Mouse (Mus musculus) layer of hippocampus, adult 11-12 months (tissue): ENCODE results near the gene Cpe.

ENCODE experiments used
- DNase-seq: peaks from one replicate; pipeline ENCODE4 v3.0.0; 2022; ENCODE audit warnings: low spot score

Gene Cpe

GRCm38 (mm10) chr8:64632169-64632568, 60.7 kb downstream of the Cpe start:
- DNase-seq: no peak

GRCm38 (mm10) chr8:64631761-64632160, 61.1 kb downstream of the Cpe start:
- no peak for DNase-seq

GRCm38 (mm10) chr8:64629034-64629760, 63.7 kb downstream of the Cpe start:
- no peak for DNase-seq

- DNase-seq: no peak
Observed at GRCm38 (mm10) chr8:64628039-64628438, 64.8 kb downstream of the Cpe start.

GRCm38 (mm10) chr8:64624603-64625037, 68.2 kb downstream of the Cpe start:
- DNase-seq: peak; percentile 61

GRCm38 (mm10) chr8:64620365-64621150, 72.3 kb downstream of the Cpe start:
- DNase-seq: no peak

- no peak for DNase-seq
Observed at GRCm38 (mm10) chr8:64619661-64620060, 73.2 kb downstream of the Cpe start.

GRCm38 (mm10) chr8:64618618-64619017, 74.2 kb downstream of the Cpe start:
- no peak for DNase-seq

GRCm38 (mm10) chr8:64616566-64616965, 76.3 kb downstream of the Cpe start:
- DNase-seq: no peak

- no peak for DNase-seq
Observed at GRCm38 (mm10) chr8:64615459-64615858, 77.4 kb downstream of the Cpe start.

- DNase-seq: no peak
Observed at GRCm38 (mm10) chr8:64613663-64614062, 79.2 kb downstream of the Cpe start.

GRCm38 (mm10) chr8:64611210-64611974, 81.5 kb downstream of the Cpe start:
- DNase-seq: no peak

- DNase-seq: no peak
Observed at GRCm38 (mm10) chr8:64608931-64609330, 83.9 kb downstream of the Cpe start.

- no peak for DNase-seq
Observed at GRCm38 (mm10) chr8:64606015-64606414, 86.8 kb downstream of the Cpe start.

GRCm38 (mm10) chr8:64598206-64598605, 94.6 kb downstream of the Cpe start:
- DNase-seq: no peak

- peak; percentile 73 for DNase-seq
Observed at GRCm38 (mm10) chr8:64597042-64597970, 95.5 kb downstream of the Cpe start.

- no peak for DNase-seq
Observed at GRCm38 (mm10) chr8:64596396-64596795, 96.5 kb downstream of the Cpe start.

GRCm38 (mm10) chr8:64590456-64590855, 102.4 kb downstream of the Cpe start:
- DNase-seq: no peak

- DNase-seq: no peak
Observed at GRCm38 (mm10) chr8:64582887-64583286, 110.0 kb downstream of the Cpe start.

- DNase-seq: no peak
Observed at GRCm38 (mm10) chr8:64578221-64578620, 114.6 kb downstream of the Cpe start.

GRCm38 (mm10) chr8:64575001-64575400, 117.9 kb downstream of the Cpe start:
- DNase-seq: no peak
